Mouse (Mus musculus): Measurements from ENCODE around the gene Bard1. TPM values are rescaled to one million over a fixed set of nuclear protein-coding genes. Genes with fewer than 3 reads are reported as not detected.

Gene Bard1
- polyA plus RNA-seq (2012; rRNA removed): 0.35 and 0.39 TPM in 2 replicates

- no peaks in the 10 kb centered on the region; the same call in 1 of the 2 replicates for H3K4me1 ChIP-seq (ENCODE audit: control insufficient read depth, insufficient read depth, low read length)
- under 1% methylated on average over 69 of the region's 69 CpGs for WGBS
- TF ChIP-seq CTCF (conservative IDR thresholded peaks at IDR 0.05; ENCODE audit: insufficient read depth, insufficient read length, low read depth, low read length): no peak
- no peak for TF ChIP-seq POLR2A (IDR thresholded peaks at IDR 0.05; ENCODE audit: low read depth, low read length)
These were observed at the start of gene Bard1 for GRCm38 (mm10) chr1:71102344-71103173. Gene Bard1 (minus strand): TSS chr1:71103146.

GRCm38 (mm10) chr1:71127171-71127570 lies 24.2 kb upstream of the Bard1 start:
- Histone ChIP-seq H3K4me3 (ENCODE audit: insufficient read depth, low read depth, low read length) (no peak overlapping the region), H3K4me1 (ENCODE audit: control insufficient read depth, insufficient read depth, low read length) (no peaks in the 10 kb centered on the region), H3K27me3 (replicated peaks; ENCODE audit: control insufficient read depth, insufficient read depth, low read length) (no peaks in the 10 kb centered on the region), H3K27ac (ENCODE audit: insufficient read depth, low read depth, low read length) (no peak overlapping the region), H3K36me3 (ENCODE audit: control insufficient read depth, insufficient read depth, low read length) (no peaks in the 10 kb centered on the region)
- TF ChIP-seq CTCF (conservative IDR thresholded peaks at IDR 0.05; ENCODE audit: insufficient read depth, insufficient read length, low read depth, low read length) (no peak), POLR2A (IDR thresholded peaks at IDR 0.05; ENCODE audit: low read depth, low read length) (no peak)
- DNase-seq: no peak
- 81% methylated on average over 4 of the region's 4 CpGs for WGBS

More at GRCm38 (mm10) chr1:71102344-71103173, at the start of gene Bard1:
- H3K36me3 ChIP-seq (ENCODE audit: control insufficient read depth, insufficient read depth, low read length): no peaks in the 10 kb centered on the region
- H3K4me3 ChIP-seq (ENCODE audit: insufficient read depth, low read depth, low read length): peak within 1 kb of the TSS; percentile 98
- peak; percentile 98 for DNase-seq
- H3K27ac ChIP-seq (ENCODE audit: insufficient read depth, low read depth, low read length): no peak within 1 kb of the TSS
- H3K27me3 ChIP-seq (replicated peaks; ENCODE audit: control insufficient read depth, insufficient read depth, low read length): no peaks in the 10 kb centered on the region

GRCm38 (mm10) chr1:71118511-71118910 lies 15.6 kb upstream of the Bard1 start:
- Histone ChIP-seq H3K27ac (ENCODE audit: insufficient read depth, low read depth, low read length) (no peak overlapping the region), H3K27me3 (replicated peaks; ENCODE audit: control insufficient read depth, insufficient read depth, low read length) (no peaks in the 10 kb centered on the region), H3K36me3 (ENCODE audit: control insufficient read depth, insufficient read depth, low read length) (no peaks in the 10 kb centered on the region), H3K4me1 (ENCODE audit: control insufficient read depth, insufficient read depth, low read length) (no peaks in the 10 kb centered on the region), H3K4me3 (ENCODE audit: insufficient read depth, low read depth, low read length) (no peak overlapping the region)
- DNase-seq: no peak
- WGBS: 77% methylated on average over 2 of the region's 2 CpGs
- no peak for TF ChIP-seq CTCF (conservative IDR thresholded peaks at IDR 0.05; ENCODE audit: insufficient read depth, insufficient read length, low read depth, low read length)
- no peak for TF ChIP-seq POLR2A (IDR thresholded peaks at IDR 0.05; ENCODE audit: low read depth, low read length)

GRCm38 (mm10) chr1:71117253-71117652 lies 14.3 kb upstream of the Bard1 start:
- TF ChIP-seq CTCF (conservative IDR thresholded peaks at IDR 0.05; ENCODE audit: insufficient read depth, insufficient read length, low read depth, low read length) (no peak), POLR2A (IDR thresholded peaks at IDR 0.05; ENCODE audit: low read depth, low read length) (no peak)
- Histone ChIP-seq H3K36me3 (ENCODE audit: control insufficient read depth, insufficient read depth, low read length) (no peaks in the 10 kb centered on the region), H3K27ac (ENCODE audit: insufficient read depth, low read depth, low read length) (no peak overlapping the region), H3K4me3 (ENCODE audit: insufficient read depth, low read depth, low read length) (no peak overlapping the region), H3K4me1 (ENCODE audit: control insufficient read depth, insufficient read depth, low read length) (no peaks in the 10 kb centered on the region), H3K27me3 (replicated peaks; ENCODE audit: control insufficient read depth, insufficient read depth, low read length) (no peaks in the 10 kb centered on the region)
- 75% methylated on average over 4 of the region's 4 CpGs for WGBS
- DNase-seq: no peak

- no peak overlapping the region for H3K27ac ChIP-seq (ENCODE audit: insufficient read depth, low read depth, low read length)
- no peaks in the 10 kb centered on the region for H3K36me3 ChIP-seq (ENCODE audit: control insufficient read depth, insufficient read depth, low read length)
- WGBS: 26% methylated on average over 2 of the region's 2 CpGs
- H3K4me3 ChIP-seq (ENCODE audit: insufficient read depth, low read depth, low read length): no peak overlapping the region
- H3K4me1 ChIP-seq (ENCODE audit: control insufficient read depth, insufficient read depth, low read length): no peaks in the 10 kb centered on the region
- no peak for DNase-seq
- H3K27me3 ChIP-seq (replicated peaks; ENCODE audit: control insufficient read depth, insufficient read depth, low read length): no peaks in the 10 kb centered on the region
- TF ChIP-seq POLR2A (IDR thresholded peaks at IDR 0.05; ENCODE audit: low read depth, low read length): no peak
- TF ChIP-seq CTCF (conservative IDR thresholded peaks at IDR 0.05; ENCODE audit: insufficient read depth, insufficient read length, low read depth, low read length): no peak
These were observed 12.8 kb upstream of the Bard1 start for GRCm38 (mm10) chr1:71115781-71116180.

- Histone ChIP-seq H3K4me3 (ENCODE audit: insufficient read depth, low read depth, low read length) (no peak overlapping the region), H3K27ac (ENCODE audit: insufficient read depth, low read depth, low read length) (no peak overlapping the region), H3K27me3 (replicated peaks; ENCODE audit: control insufficient read depth, insufficient read depth, low read length) (no peaks in the 10 kb centered on the region), H3K4me1 (ENCODE audit: control insufficient read depth, insufficient read depth, low read length) (no peaks in the 10 kb centered on the region), H3K36me3 (ENCODE audit: control insufficient read depth, insufficient read depth, low read length) (no peaks in the 10 kb centered on the region)
- DNase-seq: no peak
- no peak for TF ChIP-seq POLR2A (IDR thresholded peaks at IDR 0.05; ENCODE audit: low read depth, low read length)
- no peak for TF ChIP-seq CTCF (conservative IDR thresholded peaks at IDR 0.05; ENCODE audit: insufficient read depth, insufficient read length, low read depth, low read length)
- WGBS: 31% methylated on average over 10 of the region's 10 CpGs
These were observed 6.9 kb upstream of the Bard1 start for GRCm38 (mm10) chr1:71109858-71110257.

- TF ChIP-seq CTCF (conservative IDR thresholded peaks at IDR 0.05; ENCODE audit: insufficient read depth, insufficient read length, low read depth, low read length) (no peak), POLR2A (IDR thresholded peaks at IDR 0.05; ENCODE audit: low read depth, low read length) (no peak)
- H3K4me3 ChIP-seq (ENCODE audit: insufficient read depth, low read depth, low read length): no peak overlapping the region
- no peaks in the 10 kb centered on the region for H3K27me3 ChIP-seq (replicated peaks; ENCODE audit: control insufficient read depth, insufficient read depth, low read length)
- 95% methylated on average over 6 of the region's 6 CpGs for WGBS
- H3K36me3 ChIP-seq (ENCODE audit: control insufficient read depth, insufficient read depth, low read length): no peaks in the 10 kb centered on the region
- no peaks in the 10 kb centered on the region for H3K4me1 ChIP-seq (ENCODE audit: control insufficient read depth, insufficient read depth, low read length)
- H3K27ac ChIP-seq (ENCODE audit: insufficient read depth, low read depth, low read length): no peak overlapping the region
- DNase-seq: no peak
These were observed 3.2 kb upstream of the Bard1 start for GRCm38 (mm10) chr1:71106127-71106526.

All from kidney, adult 2 months (tissue).